Mouse (Mus musculus): ENCODE results near the gene Efr3b.
A peak's percentile ranks its signal among the peaks of the same experiment; 100 is the strongest.

The Efr3b gene

GRCm38 (mm10) chr12:4038061-4039041 is at the start of gene Efr3b:
Gene Efr3b, minus strand, starts transcription at chr12:4038915.
- peak; percentile 86 for DNase-seq

GRCm38 (mm10) chr12:4083441-4083840 is 44.7 kb upstream of the Efr3b start:
- DNase-seq = no peak

- peak; percentile 96 for DNase-seq
These were observed 43.7 kb upstream of the Efr3b start, which contains the start of gene Dnajc27 for GRCm38 (mm10) chr12:4082132-4083001. Gene Dnajc27, plus strand, starts transcription at chr12:4082583.

- peak; percentile 88 for DNase-seq
These were observed 41.6 kb upstream of the Efr3b start for GRCm38 (mm10) chr12:4080311-4080710.

GRCm38 (mm10) chr12:4078069-4078468 is 39.4 kb upstream of the Efr3b start:
- DNase-seq = no peak

- DNase-seq = no peak
These were observed 37.7 kb upstream of the Efr3b start for GRCm38 (mm10) chr12:4076383-4076782.

GRCm38 (mm10) chr12:4075407-4075806 is 36.7 kb upstream of the Efr3b start:
- no peak for DNase-seq

GRCm38 (mm10) chr12:4071671-4072070 is 33.0 kb upstream of the Efr3b start:
- no peak for DNase-seq

- no peak for DNase-seq
These were observed 29.8 kb upstream of the Efr3b start for GRCm38 (mm10) chr12:4068551-4068950.

GRCm38 (mm10) chr12:4066681-4067459 is 28.2 kb upstream of the Efr3b start:
- no peak for DNase-seq

GRCm38 (mm10) chr12:4065944-4066343 is 27.2 kb upstream of the Efr3b start:
- DNase-seq = no peak

GRCm38 (mm10) chr12:4065498-4065897 is 26.8 kb upstream of the Efr3b start:
- DNase-seq = no peak

GRCm38 (mm10) chr12:4059683-4060082 is 21.0 kb upstream of the Efr3b start:
- DNase-seq = no peak

GRCm38 (mm10) chr12:4058321-4058720 is 19.6 kb upstream of the Efr3b start:
- no peak for DNase-seq

- no peak for DNase-seq
These were observed 16.1 kb upstream of the Efr3b start for GRCm38 (mm10) chr12:4054845-4055244.

GRCm38 (mm10) chr12:4053643-4054042 is 14.9 kb upstream of the Efr3b start:
- no peak for DNase-seq

GRCm38 (mm10) chr12:4050861-4051425 is 12.2 kb upstream of the Efr3b start:
- DNase-seq = no peak

GRCm38 (mm10) chr12:4048031-4048430 is 9.3 kb upstream of the Efr3b start:
- DNase-seq = peak; percentile 20

- no peak for DNase-seq
These were observed 7.3 kb upstream of the Efr3b start for GRCm38 (mm10) chr12:4045992-4046391.

GRCm38 (mm10) chr12:4042411-4042810 is 3.7 kb upstream of the Efr3b start:
- no peak for DNase-seq

GRCm38 (mm10) chr12:4039046-4039445 is 331 bp upstream of the Efr3b start:
- no peak for DNase-seq

- no peak for DNase-seq
These were observed 1.2 kb downstream of the Efr3b start for GRCm38 (mm10) chr12:4037511-4037910.

All from thymus, postnatal 4 days (tissue).